Mouse (Mus musculus) adrenal gland, adult 18-20 months (tissue): Measurements from ENCODE around the gene Tmem50a. TPM values are rescaled to one million over a fixed set of nuclear protein-coding genes. Genes with fewer than 3 reads are reported as not detected.

Experiments used
- DNase-seq, 2 experiments: peaks; one replicate each; pipeline ENCODE4 v3.0.0; 2021 to 2022; ENCODE audit warnings: low spot score in 2 of 2
- total RNA-seq, 2 experiments: library from RNA; stranded (reverse); gene quantifications; 1 replicate in 1 of 2; 2 replicates in 1 of 2; pipeline ENCODE4 v1.2.3; 2021

Tmem50a gene
- total RNA-seq, 2 experiments from 2014 or later: 160 to 339 TPM

DNA sequence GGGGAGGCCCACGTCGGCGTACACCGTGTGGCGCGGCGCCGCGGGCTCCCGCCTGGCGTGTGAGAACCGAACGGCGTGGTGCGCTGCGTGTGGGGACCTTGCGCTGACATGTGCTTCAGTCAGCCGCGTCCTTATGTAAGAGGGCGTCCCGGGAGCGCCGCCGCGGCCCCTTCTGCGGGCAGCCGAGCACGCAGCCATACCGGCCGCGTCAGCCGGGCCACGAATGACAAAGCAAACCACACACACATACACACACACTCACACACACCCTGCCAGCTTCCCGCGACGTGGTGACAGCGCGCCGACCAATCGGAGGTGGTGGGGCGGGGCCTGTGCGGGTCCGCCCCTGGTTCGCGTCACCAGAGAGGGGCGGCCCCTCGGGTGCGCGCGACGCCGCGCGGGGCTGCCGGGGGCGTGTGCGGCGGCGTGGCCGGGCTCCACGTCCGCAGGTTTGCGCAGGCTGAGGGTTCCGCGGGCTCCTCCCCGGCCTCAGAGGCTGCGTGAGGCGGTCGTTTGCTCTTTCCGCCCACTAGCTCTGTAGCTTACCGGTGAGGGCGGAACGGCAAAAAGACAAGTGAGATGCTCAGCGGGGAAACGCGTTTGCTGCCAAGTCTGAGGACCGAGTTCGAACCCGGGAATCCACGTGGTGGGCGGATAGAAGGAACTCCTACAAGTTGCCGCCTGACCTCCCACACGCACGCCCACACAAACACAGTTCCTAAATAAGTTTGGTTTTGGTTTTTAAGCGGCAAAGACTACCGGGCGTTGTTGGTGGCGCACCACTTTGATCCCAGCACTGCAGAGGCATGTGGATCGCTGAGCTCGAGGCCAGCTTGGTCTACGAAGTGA is 61.0 kb downstream of the Tmem50a start:
- DNase-seq: peak; percentile 93 to 95

DNA sequence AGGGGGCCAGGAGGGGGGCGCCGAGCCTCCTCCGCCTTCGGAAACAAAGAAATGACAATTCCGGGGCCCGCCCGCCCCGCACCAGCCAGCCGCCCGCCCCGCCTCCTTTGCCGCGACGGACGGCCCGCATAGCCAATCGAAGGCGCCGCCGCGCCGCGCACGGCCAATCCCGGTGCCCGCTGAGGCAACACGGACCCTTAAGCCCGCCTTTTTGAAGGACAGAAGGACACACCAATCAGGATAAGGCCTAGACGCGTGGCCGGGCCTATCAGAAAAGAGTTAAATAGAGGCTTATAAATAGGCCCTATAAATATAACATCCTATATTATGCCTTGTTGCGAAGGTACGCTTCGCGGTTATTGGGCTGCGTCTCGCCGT is 61.6 kb downstream of the Tmem50a start, which contains the start of gene Maco1:
Maco1 (minus strand) TSS at position 87 of the 378 bp plus-strand sequence.
- peak; percentile 100 for DNase-seq

DNA sequence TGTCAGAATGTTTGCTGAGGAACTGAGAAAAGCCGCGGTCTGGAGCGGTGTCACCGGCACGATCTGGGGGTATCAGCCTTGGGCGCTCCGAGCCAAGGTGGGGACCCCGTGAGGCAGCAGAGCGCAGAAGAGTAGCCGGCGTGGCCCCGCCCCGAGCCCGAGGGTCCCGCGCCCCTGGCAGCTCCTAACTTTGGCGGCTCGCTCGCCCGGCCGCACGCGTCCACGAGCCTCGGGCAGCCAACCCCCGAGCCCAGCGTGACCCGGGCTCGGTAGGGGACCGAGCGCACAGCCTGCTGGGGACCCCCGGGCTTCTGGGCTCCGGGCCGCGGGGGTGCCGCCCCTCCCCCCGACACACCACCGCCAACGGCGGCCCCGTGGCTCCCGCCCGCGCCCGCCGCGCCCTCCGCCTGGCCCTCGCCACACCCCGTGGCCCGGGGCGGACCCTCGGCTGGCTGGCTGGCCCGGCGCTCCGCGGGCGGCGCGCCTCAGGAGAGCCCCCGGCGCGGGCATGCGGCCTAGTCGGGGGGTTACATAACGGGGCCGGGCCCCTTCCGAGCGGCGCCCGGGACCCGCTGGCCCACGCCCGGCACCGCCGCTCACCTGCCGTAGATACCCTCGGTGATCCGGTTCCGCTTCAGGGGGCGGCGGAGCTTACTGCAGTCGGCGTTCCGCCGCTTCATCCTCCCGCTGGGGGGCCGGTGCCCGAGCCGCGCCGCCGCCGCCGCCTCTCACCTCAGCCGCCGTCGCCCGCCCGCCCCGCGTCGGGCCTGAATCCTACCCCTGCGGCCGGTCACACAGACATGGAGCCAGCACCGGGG is 62.2 kb downstream of the Tmem50a start:
- DNase-seq: peak; percentile 52 to 67

DNA sequence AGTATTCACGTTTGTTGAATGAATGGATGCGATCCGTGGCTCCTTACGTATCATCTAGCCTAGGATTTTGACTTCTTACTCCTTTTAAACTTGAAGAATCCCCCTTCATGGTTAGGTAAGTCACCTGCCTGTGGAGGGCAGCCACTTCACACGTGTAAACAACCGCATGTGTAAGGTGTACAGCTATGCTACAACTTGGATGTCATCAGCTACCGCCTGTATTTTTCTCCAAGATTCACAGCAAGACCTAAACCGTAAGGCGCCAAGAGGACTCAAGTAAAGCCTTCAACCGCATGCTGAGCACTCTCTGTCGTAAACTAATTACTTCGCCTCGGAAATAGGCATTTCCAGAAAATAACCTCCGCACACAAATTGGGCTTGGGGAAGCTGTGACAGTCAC is 62.9 kb downstream of the Tmem50a start:
- DNase-seq: no peak

DNA sequence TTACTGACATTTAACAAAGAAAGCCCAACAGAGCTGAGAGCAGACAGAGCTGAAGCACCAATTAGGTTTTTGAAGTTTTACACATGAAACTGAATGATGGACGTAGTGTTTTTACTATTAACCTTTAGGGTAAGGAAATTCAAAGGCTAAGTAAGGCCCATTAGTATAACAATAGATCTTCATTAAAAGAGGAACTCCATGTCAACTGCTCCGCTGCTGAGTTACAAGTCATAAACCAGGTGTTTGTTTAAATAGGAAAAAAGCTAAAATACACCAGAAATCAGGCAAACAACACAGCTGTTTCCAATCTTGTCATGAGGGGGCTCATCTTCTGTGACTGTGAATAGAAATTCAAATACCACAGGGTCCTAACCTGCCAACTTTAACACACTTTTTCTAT is 63.6 kb downstream of the Tmem50a start:
- no peak for DNase-seq

DNA sequence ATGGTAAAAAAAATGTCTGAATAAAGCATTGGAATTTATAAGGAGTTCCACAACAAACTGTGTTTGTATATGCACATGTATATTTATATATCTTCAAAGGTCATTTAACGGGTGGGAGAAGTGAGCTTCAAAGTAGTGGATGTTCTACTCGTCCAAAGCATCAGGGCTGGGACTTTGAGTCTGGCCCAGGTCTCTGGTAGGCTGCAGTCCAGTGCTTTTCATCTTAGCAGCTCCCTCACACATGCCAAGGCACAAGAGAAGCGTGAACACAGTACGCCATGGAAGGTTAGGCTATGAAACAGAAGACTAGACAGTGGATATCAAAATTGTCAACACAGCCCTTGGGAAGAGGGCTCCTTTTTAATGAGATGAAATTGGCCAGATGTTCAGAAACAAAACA is 64.3 kb downstream of the Tmem50a start:
- no peak for DNase-seq

Other genes starting within 250 kb of the Tmem50a start
- gene Man1c1, start 210.7 kb downstream of the Tmem50a start, total RNA-seq: 10 to 100 TPM; 14.9 to 20.8 TPM
- gene Ldlrap1, start 147.0 kb downstream of the Tmem50a start, total RNA-seq: 10 to 100 TPM; 41.8 to 53.9 TPM
- 10 to 100 TPM; 33.5 to 36.0 TPM for gene Maco1, start 61.7 kb downstream of the Tmem50a start, total RNA-seq
- under 1 TPM in 1 of 2 experiments, not detected in 1; 0.46 TPM for gene Rhd, start 50.5 kb downstream of the Tmem50a start, total RNA-seq
- gene Rsrp1, start 8.6 kb upstream of the Tmem50a start, total RNA-seq: 100 to 1,000 TPM; 346 to 591 TPM
- 10 to 100 TPM; 77.2 to 88.8 TPM for gene Syf2, start 15.9 kb upstream of the Tmem50a start, total RNA-seq
- gene Runx3, start 205.6 kb upstream of the Tmem50a start, total RNA-seq: 1 to 10 TPM; 2.3 to 4.8 TPM